Mouse (Mus musculus): ENCODE measurements around the gene Ankrd2.

- TF ChIP-seq CTCF (IDR thresholded peaks at IDR 0.05; ENCODE audit: extremely low read depth, insufficient read depth, insufficient read length, insufficient replicate concordance) (no peak), POLR2A (IDR thresholded peaks at IDR 0.05; ENCODE audit: low read depth, low read length) (no peak)
Observed at GRCm38 (mm10) chr19:41987206-41987605, 48.6 kb upstream of the Ankrd2 start.
